Mouse (Mus musculus): ENCODE measurements around the gene Ccr3. TPM values are rescaled to one million over a fixed set of nuclear protein-coding genes. Genes with fewer than 3 reads are reported as not detected.
"Not testable (repeated sequence)": the region's sequence is repeated elsewhere in the genome, so short reads cannot be mapped to it uniquely, and the experiment has no call there.

Ccr3 gene
- polyA plus RNA-seq, 1 experiment from 2014 or later, result 0.05 TPM

GRCm38 (mm10) chr9:124053532-124053931, 31.8 kb downstream of the Ccr3 start:
- Histone ChIP-seq H3K27me3 (ENCODE audit: control insufficient read depth, insufficient read depth, low read length) (no peaks in the 10 kb centered on the region), H3K4me1 (ENCODE audit: control insufficient read depth in 2 of 2, insufficient read depth in 2 of 2, low read length in 2 of 2) (no peaks in the 10 kb centered on the region), H3K27ac (replicated peaks in 1 of 2; ENCODE audit: control insufficient read depth in 1 of 2, insufficient read depth in 1 of 2, low read depth in 2 of 2, low read length in 2 of 2) (no peak overlapping the region), H3K4me2 (ENCODE audit: low read length) (no peak overlapping the region), H3K9me3 (ENCODE audit: control insufficient read depth, low read length) (no peaks in the 10 kb centered on the region), H3K36me3 (ENCODE audit: control insufficient read depth, insufficient read depth, low read length) (no peaks in the 10 kb centered on the region), H3K4me3 (ENCODE audit: control insufficient read depth in 1 of 2, insufficient read depth in 1 of 2, low read depth in 1 of 2, low read length in 2 of 2) (no peak overlapping the region), H3K9ac (ENCODE audit: low read length) (no peak overlapping the region)
- no peak for ATAC-seq (ENCODE audit: insufficient number of reproducible peaks, insufficient read depth, low FRiP score, low read depth)
- 30% methylated on average over 2 of the region's 2 CpGs for WGBS

GRCm38 (mm10) chr9:124056158-124056709, 34.5 kb downstream of the Ccr3 start:
- WGBS, result 56% methylated on average over 3 of the region's 3 CpGs
- Histone ChIP-seq H3K4me3 (ENCODE audit: control insufficient read depth in 1 of 2, insufficient read depth in 1 of 2, low read depth in 1 of 2, low read length in 2 of 2) (no peak overlapping the region), H3K4me1 (ENCODE audit: control insufficient read depth in 2 of 2, insufficient read depth in 2 of 2, low read length in 2 of 2) (no peaks in the 10 kb centered on the region), H3K4me2 (ENCODE audit: low read length) (no peak overlapping the region), H3K36me3 (ENCODE audit: control insufficient read depth, insufficient read depth, low read length) (no peaks in the 10 kb centered on the region), H3K27ac (replicated peaks in 1 of 2; ENCODE audit: control insufficient read depth in 1 of 2, insufficient read depth in 1 of 2, low read depth in 2 of 2, low read length in 2 of 2) (no peak overlapping the region), H3K9me3 (ENCODE audit: control insufficient read depth, low read length) (no peaks in the 10 kb centered on the region), H3K27me3 (ENCODE audit: control insufficient read depth, insufficient read depth, low read length) (no peaks in the 10 kb centered on the region), H3K9ac (ENCODE audit: low read length) (no peak overlapping the region)
- no peak for ATAC-seq (ENCODE audit: insufficient number of reproducible peaks, insufficient read depth, low FRiP score, low read depth)

- 48% methylated on average over 2 of the region's 2 CpGs for WGBS
- Histone ChIP-seq H3K27ac (replicated peaks in 1 of 2; ENCODE audit: control insufficient read depth in 1 of 2, insufficient read depth in 1 of 2, low read depth in 2 of 2, low read length in 2 of 2) (no peak overlapping the region), H3K4me1 (ENCODE audit: control insufficient read depth in 2 of 2, insufficient read depth in 2 of 2, low read length in 2 of 2) (no peaks in the 10 kb centered on the region), H3K4me2 (ENCODE audit: low read length) (no peak overlapping the region), H3K4me3 (ENCODE audit: control insufficient read depth in 1 of 2, insufficient read depth in 1 of 2, low read depth in 1 of 2, low read length in 2 of 2) (no peak overlapping the region), H3K9ac (ENCODE audit: low read length) (no peak overlapping the region), H3K9me3 (ENCODE audit: control insufficient read depth, low read length) (no peaks in the 10 kb centered on the region), H3K27me3 (ENCODE audit: control insufficient read depth, insufficient read depth, low read length) (no peaks in the 10 kb centered on the region), H3K36me3 (ENCODE audit: control insufficient read depth, insufficient read depth, low read length) (no peaks in the 10 kb centered on the region)
- no peak for ATAC-seq (ENCODE audit: insufficient number of reproducible peaks, insufficient read depth, low FRiP score, low read depth)
Observed at GRCm38 (mm10) chr9:124059660-124060352, 38.0 kb downstream of the Ccr3 start.

GRCm38 (mm10) chr9:124061474-124062432, 40.0 kb downstream of the Ccr3 start:
- H3K27ac ChIP-seq (replicated peaks in 1 of 2; ENCODE audit: control insufficient read depth in 1 of 2, insufficient read depth in 1 of 2, low read depth in 2 of 2, low read length in 2 of 2); H3K9me3 ChIP-seq (ENCODE audit: control insufficient read depth, low read length); ATAC-seq (ENCODE audit: insufficient number of reproducible peaks, insufficient read depth, low FRiP score, low read depth); H3K9ac ChIP-seq (ENCODE audit: low read length); H3K27me3 ChIP-seq (ENCODE audit: control insufficient read depth, insufficient read depth, low read length); H3K4me2 ChIP-seq (ENCODE audit: low read length); H3K36me3 ChIP-seq (ENCODE audit: control insufficient read depth, insufficient read depth, low read length); H3K4me1 ChIP-seq (ENCODE audit: control insufficient read depth in 2 of 2, insufficient read depth in 2 of 2, low read length in 2 of 2); H3K4me3 ChIP-seq (ENCODE audit: control insufficient read depth in 1 of 2, insufficient read depth in 1 of 2, low read depth in 1 of 2, low read length in 2 of 2): not testable (repeated sequence)
- 63% methylated on average over 3 of the region's 3 CpGs for WGBS

- Histone ChIP-seq H3K4me1 (ENCODE audit: control insufficient read depth in 2 of 2, insufficient read depth in 2 of 2, low read length in 2 of 2) (no peaks in the 10 kb centered on the region), H3K9me3 (ENCODE audit: control insufficient read depth, low read length) (no peaks in the 10 kb centered on the region), H3K27ac (replicated peaks in 1 of 2; ENCODE audit: control insufficient read depth in 1 of 2, insufficient read depth in 1 of 2, low read depth in 2 of 2, low read length in 2 of 2) (no peak overlapping the region), H3K4me3 (ENCODE audit: control insufficient read depth in 1 of 2, insufficient read depth in 1 of 2, low read depth in 1 of 2, low read length in 2 of 2) (no peak overlapping the region), H3K27me3 (ENCODE audit: control insufficient read depth, insufficient read depth, low read length) (no peaks in the 10 kb centered on the region), H3K9ac (ENCODE audit: low read length) (no peak overlapping the region), H3K4me2 (ENCODE audit: low read length) (no peak overlapping the region), H3K36me3 (ENCODE audit: control insufficient read depth, insufficient read depth, low read length) (no peaks in the 10 kb centered on the region)
- no peak for ATAC-seq (ENCODE audit: insufficient number of reproducible peaks, insufficient read depth, low FRiP score, low read depth)
Observed at GRCm38 (mm10) chr9:124066572-124067103, 44.9 kb downstream of the Ccr3 start.

GRCm38 (mm10) chr9:124068098-124069058, 46.6 kb downstream of the Ccr3 start:
- Histone ChIP-seq H3K4me3 (ENCODE audit: control insufficient read depth in 1 of 2, insufficient read depth in 1 of 2, low read depth in 1 of 2, low read length in 2 of 2) (no peak overlapping the region), H3K27ac (replicated peaks in 1 of 2; ENCODE audit: control insufficient read depth in 1 of 2, insufficient read depth in 1 of 2, low read depth in 2 of 2, low read length in 2 of 2) (no peak overlapping the region), H3K9me3 (ENCODE audit: control insufficient read depth, low read length) (no peaks in the 10 kb centered on the region), H3K27me3 (ENCODE audit: control insufficient read depth, insufficient read depth, low read length) (no peaks in the 10 kb centered on the region), H3K4me2 (ENCODE audit: low read length) (no peak overlapping the region), H3K9ac (ENCODE audit: low read length) (no peak overlapping the region), H3K36me3 (ENCODE audit: control insufficient read depth, insufficient read depth, low read length) (no peaks in the 10 kb centered on the region), H3K4me1 (ENCODE audit: control insufficient read depth in 2 of 2, insufficient read depth in 2 of 2, low read length in 2 of 2) (no peaks in the 10 kb centered on the region)
- WGBS, result 41% methylated on average over 2 of the region's 2 CpGs
- ATAC-seq (ENCODE audit: insufficient number of reproducible peaks, insufficient read depth, low FRiP score, low read depth), result no peak

GRCm38 (mm10) chr9:124071506-124071905, 49.7 kb downstream of the Ccr3 start:
- Histone ChIP-seq H3K36me3 (ENCODE audit: control insufficient read depth, insufficient read depth, low read length) (no peaks in the 10 kb centered on the region), H3K4me3 (ENCODE audit: control insufficient read depth in 1 of 2, insufficient read depth in 1 of 2, low read depth in 1 of 2, low read length in 2 of 2) (no peak overlapping the region), H3K27me3 (ENCODE audit: control insufficient read depth, insufficient read depth, low read length) (no peaks in the 10 kb centered on the region), H3K9ac (ENCODE audit: low read length) (no peak overlapping the region), H3K4me1 (ENCODE audit: control insufficient read depth in 2 of 2, insufficient read depth in 2 of 2, low read length in 2 of 2) (no peaks in the 10 kb centered on the region), H3K27ac (replicated peaks in 1 of 2; ENCODE audit: control insufficient read depth in 1 of 2, insufficient read depth in 1 of 2, low read depth in 2 of 2, low read length in 2 of 2) (no peak overlapping the region), H3K4me2 (ENCODE audit: low read length) (no peak overlapping the region), H3K9me3 (ENCODE audit: control insufficient read depth, low read length) (no peaks in the 10 kb centered on the region)
- WGBS, result 71% methylated on average over 1 of the region's 1 CpGs
- ATAC-seq (ENCODE audit: insufficient number of reproducible peaks, insufficient read depth, low FRiP score, low read depth), result no peak

All from heart, embryonic 14.5 days (tissue).